Mouse (Mus musculus): Measurements from ENCODE around the gene Gsta3.

GRCm38 (mm10) chr1:21241096-21241495 lies 707 bp downstream of the Gsta3 start:
- TF ChIP-seq USF1 (IDR thresholded peaks at IDR 0.05; ENCODE audit: low read depth) (no peak), E2F4 (IDR thresholded peaks at IDR 0.05; ENCODE audit: insufficient read depth) (no peak), MAX (IDR thresholded peaks at IDR 0.05; ENCODE audit: low read depth) (no peak), TCF12 (IDR thresholded peaks at IDR 0.05; ENCODE audit: insufficient read depth, poor library complexity, severe bottlenecking) (no peak), POLR2AphosphoS2 (IDR thresholded peaks at IDR 0.05; ENCODE audit: insufficient read length, low read depth) (no peak), POLR2A (IDR thresholded peaks at IDR 0.05; ENCODE audit: insufficient read length, low read depth) (no peak), MYOD1 (IDR thresholded peaks at IDR 0.05; ENCODE audit: control insufficient read depth in 1 of 3, insufficient read length in 2 of 3, low read depth in 2 of 3) (no peak), CEBPB (IDR thresholded peaks at IDR 0.05; ENCODE audit: insufficient read depth, poor library complexity, severe bottlenecking) (no peak), REST (IDR thresholded peaks at IDR 0.05; ENCODE audit: insufficient read depth, insufficient read length) (no peak), MYOG (IDR thresholded peaks at IDR 0.05; ENCODE audit: control insufficient read depth in 1 of 3, insufficient read depth in 1 of 3, insufficient read length in 2 of 3, low read depth in 2 of 3) (no peak)

Measured in myocyte (in vitro differentiated cells).